Mouse (Mus musculus): ENCODE measurements at regions not wholly inside any gene's neighbourhood (a gene's known extent, or its start where the extent isn't known, plus 50 kb on each side); places are given as distances from the start of the nearest gene placed in this dataset.

GRCm38 (mm10) chr13:41897481-41898317, 50.2 kb upstream of the Adtrp start (continued):
- TF ChIP-seq TBP (conservative IDR thresholded peaks at IDR 0.05; ENCODE audit: low read depth, low read length) (no peak; the same call in 1 of the 2 replicates), POLR2A (IDR thresholded peaks at IDR 0.05; ENCODE audit: low read depth, low read length) (peak; percentile 43), KAT2A (IDR thresholded peaks at IDR 0.05; ENCODE audit: insufficient replicate concordance, low read length) (0 out of 2 replicates have a peak, but pooled peaks have one; percentile 34), PAX5 (IDR thresholded peaks at IDR 0.05; ENCODE audit: low read length) (no peak), MXI1 (IDR thresholded peaks at IDR 0.05; ENCODE audit: low read depth, low read length) (0 out of 2 replicates have a peak, but pooled peaks have one; percentile 36), POLR2AphosphoS2 (IDR thresholded peaks at IDR 0.05; ENCODE audit: low read depth, low read length) (no peak), CHD2 (IDR thresholded peaks at IDR 0.05; ENCODE audit: low read length) (peak; percentile 41; the same call in 1 of the 2 replicates), MAFK (IDR thresholded peaks at IDR 0.05; ENCODE audit: insufficient replicate concordance, low read length) (peak; percentile 4; the same call in 1 of the 2 replicates), ZC3H11A (IDR thresholded peaks at IDR 0.05; ENCODE audit: low read depth, low read length) (no peak), NELFE (IDR thresholded peaks at IDR 0.05; ENCODE audit: low read depth, low read length) (no peak)
